Mouse (Mus musculus) natural killer cell, adult 2 months (primary cell): Measurements from ENCODE around the gene Specc1.

Source experiments
- DNase-seq, 2 experiments: peaks; one replicate each; pipeline ENCODE4 v3.0.0; 2022; ENCODE audit warnings: low spot score in 2 of 2

Specc1 gene

DNA sequence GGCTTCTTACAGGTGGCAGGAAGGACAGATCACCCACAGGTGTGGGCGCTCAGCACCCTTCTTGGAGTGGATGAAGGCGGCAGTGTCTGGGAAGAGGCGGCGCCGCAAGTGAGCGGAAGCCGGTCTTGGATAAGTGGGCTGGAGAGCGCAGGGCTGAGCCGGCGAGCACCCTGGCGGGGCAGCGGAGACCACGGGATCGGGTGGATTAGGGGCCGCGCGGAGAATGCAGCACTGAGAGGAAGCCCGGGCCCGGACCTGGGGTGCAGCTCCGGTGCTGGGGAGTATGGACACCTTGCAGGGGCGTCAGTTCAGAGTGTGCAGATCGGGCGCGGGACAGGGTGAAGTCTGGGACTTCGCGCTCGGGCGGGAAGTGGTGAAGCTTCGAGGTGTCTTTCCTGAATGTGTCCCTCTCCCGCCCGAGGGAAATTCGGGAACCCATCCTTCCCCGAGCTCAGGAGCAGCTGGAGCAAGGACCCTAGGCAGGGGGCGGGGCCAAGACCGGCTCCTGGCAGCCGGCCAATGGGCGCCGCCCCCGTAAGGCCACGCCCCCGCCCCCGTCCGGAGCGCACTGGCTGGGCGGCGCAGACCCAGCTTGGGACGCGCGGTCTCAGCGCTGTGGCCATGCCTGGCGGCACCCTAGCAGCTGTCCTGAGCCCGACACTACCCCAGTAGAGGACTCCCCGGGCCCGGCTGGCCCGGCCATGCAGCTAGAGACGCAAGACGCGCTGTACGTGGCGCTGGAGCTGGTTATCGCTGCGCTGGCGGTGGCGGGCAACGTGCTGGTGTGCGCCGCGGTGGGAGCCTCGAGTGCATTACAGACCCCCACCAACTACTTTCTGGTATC, 292.1 kb downstream of the Specc1 start, which contains the start of gene Adora2b:
Gene Adora2b (plus strand): TSS at position 584 of the 844 bp plus-strand sequence.
- peak; percentile 15 to 37 for DNase-seq

DNA sequence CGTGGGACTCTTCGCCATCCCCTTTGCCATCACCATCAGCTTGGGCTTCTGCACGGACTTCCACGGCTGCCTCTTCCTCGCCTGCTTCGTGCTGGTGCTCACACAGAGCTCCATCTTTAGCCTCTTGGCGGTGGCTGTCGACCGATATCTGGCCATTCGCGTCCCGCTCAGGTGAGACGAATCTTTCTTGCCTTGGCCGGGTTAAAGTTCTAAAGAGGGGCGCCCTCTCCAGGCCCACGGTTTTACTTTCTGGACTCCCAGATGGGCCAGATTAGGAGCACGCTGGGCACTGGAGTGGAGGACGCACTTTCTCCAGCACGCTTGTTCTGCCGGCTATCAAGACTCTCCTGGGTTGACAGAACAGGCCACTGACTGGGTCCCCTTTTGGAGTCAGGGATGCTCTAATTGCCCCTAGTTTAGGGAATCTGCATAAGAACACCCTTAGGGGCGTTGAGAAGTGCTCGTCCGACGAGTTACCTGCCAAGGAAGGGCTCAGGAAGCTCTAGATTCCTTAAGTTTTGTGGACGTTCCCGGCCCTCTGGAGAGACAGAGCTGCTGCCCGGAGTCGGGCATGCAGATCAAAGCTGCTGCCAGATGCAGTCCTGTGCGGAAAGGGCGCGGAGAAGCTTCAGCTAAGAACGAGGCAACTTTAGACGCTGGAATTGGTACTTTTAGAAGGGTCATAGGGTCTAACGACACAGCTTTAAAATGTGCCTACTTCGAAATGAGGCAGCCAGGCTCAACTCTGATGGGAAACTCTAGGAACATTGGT, 292.9 kb downstream of the Specc1 start:
- DNase-seq = peak in 1 of 2 experiments; percentile 13

DNA sequence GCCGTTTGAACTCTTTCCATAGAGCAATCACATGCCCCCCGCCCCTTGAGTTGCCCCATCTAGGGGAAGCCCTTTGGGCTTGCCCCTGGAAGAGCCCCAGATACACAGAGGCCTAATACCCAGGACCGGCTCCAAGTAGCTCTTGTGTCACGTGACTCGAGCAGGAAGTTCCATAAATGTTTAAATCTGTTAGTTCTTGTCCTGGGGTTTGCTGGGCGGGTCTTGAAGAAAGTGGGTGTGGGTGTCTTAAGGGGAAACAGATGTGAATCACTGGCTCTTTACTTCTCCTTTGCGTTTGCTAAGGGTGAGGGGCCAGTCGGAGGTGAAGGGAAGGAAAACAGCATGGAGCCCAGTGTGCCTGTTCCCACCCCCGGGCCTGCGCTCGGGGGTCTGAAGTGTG, 294.5 kb downstream of the Specc1 start:
- DNase-seq = no peak

DNA sequence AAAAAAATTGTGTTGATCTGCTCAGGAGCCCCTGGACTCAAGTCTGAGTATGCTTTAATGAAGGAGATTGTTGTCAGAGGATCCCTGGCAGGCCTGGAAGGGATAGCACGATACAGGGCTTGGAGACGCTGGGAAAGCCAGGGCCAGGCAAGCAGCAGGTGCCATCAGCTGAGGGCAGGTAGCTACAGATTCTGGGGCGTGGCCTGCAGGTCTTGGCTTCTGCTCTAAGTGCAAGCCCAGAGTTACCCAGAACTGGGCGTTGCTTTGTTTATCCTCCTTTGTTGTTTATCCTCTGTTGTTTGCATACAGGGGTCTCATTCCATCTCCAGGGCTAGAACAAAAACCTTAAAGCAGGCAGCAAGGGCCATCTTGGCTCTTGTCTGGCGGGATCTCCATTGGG, 296.8 kb downstream of the Specc1 start:
- no peak for DNase-seq

DNA sequence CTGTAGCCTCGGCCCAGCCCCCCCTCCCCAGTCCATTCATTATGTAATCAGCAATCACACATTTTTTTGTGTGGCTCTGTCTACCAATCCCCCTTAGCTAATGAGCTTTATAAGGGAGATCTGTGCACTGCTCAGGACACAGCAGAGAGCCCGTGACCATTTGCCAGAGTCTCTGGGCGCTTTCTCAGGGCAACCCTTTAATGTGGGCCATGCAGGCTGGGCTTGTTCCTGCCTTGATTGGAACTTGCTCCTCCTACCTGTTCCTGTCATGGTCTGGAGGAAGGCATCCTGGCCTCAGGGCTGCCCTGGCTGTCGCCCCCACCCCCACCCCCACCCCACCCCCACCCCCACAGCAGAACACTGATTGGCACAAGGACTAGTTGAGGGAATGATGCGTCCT, 302.7 kb downstream of the Specc1 start:
- no peak for DNase-seq

DNA sequence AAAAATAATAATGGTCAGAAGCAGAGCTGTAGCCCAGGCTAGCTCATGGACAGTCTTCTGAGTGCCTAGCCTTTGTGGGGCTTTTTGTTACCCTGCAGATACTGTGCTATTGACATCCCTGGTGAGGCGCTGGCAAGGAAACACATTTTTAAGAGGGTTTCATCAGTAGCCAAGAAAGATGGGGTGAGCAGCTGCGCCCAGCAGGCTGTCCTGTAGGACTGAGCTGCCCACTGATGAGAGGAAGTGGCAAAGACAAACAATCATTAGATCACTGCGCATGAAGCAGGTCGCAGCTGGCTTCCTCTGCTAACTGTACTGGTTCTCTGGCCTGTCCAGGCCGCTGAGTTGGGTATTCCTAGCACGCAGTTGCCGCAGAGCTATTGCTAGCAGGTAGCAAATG, 307.0 kb downstream of the Specc1 start:
- DNase-seq = no peak

DNA sequence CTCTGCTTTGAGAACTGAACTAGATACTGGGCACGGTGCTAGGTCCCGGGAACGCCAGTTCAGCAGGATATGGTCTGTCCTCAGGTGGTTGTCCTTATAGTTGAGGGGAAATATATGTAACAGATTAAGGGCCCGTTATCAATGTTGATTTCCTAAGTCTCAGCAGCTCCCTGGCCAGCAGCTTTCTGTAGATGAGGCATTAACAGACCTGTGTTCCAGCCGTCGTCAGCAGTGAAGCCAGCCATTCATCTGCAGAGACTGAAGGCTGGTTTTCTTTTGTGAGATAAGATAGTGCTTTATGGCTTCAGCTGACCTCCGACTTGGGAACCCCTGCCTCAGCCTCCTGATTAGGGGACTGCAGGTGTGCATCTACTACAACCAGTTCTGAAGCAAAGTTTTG, 307.5 kb downstream of the Specc1 start:
- no peak for DNase-seq

DNA sequence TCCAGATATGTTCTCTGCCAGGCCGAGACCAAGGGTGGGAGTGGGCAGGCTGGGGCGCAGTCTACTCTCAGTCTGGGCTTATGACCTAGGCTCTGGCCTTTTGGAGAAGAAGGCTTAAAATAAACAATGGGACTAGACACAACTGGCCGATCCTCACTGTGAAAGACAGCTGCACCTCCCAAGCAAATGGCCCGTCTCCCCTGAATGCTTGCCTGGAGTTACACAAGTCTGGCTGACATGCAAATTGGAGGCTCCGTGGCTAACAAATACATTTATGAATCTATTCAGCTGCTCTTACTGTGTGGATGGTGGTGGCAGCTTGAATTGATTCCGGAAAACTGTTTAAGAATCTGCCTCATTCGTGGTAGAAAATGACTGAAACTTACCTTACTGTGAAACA, 309.1 kb downstream of the Specc1 start:
- no peak for DNase-seq

DNA sequence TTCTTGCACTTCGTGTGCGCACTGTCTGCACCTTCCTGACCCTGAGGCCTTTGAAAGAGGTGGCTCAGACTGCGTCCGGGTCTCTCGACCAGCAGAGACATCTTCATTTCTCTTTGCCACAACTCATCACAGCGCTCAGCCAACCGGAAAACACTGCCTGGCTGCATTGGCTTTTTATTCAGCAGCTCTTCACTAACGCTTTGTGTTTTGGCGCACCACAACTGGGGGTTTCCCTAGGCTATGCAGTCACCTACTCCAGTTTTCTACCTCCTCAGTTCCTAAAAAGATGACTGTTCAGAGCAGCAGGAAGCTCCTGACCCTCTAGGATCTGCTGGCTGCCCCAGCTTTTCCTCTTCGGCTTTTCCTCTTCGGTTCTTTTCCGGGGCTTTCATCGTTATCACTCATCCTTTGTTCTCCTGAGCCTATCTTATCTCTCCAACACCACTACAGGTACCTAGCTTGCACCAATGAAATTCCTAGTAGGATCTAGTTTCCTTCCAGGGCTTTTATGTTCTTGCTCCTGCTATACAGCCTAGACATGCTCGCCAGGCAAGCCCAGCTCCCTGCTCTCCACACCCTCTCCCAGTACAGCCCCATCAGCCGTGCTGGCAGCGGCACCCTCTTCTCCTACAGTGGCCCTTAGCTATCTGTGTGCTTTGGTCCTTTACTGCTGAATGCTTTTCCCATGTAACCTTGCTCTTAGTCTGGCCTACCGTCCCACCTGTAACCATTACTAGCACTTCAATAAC, 310.1 kb downstream of the Specc1 start:
- DNase-seq = no peak

DNA sequence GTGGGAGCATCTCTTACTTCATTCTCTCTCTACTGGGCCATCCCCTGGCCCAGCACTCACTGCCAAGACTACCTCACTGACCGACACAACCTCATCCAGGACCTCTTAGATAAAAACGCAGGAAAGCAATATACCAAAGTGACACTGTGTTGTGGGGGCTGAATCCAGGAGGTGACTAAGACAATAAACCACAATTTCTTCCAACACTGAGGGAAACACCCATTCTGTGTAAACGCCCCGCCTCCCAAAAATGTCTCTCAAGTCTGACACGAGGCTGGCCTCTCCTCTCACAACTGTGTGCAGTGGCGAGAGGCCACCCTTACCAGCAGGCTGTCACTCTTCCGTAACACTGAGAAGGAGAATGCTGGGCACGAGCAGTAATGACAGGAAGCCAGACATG, 311.8 kb downstream of the Specc1 start:
- no peak for DNase-seq

DNA sequence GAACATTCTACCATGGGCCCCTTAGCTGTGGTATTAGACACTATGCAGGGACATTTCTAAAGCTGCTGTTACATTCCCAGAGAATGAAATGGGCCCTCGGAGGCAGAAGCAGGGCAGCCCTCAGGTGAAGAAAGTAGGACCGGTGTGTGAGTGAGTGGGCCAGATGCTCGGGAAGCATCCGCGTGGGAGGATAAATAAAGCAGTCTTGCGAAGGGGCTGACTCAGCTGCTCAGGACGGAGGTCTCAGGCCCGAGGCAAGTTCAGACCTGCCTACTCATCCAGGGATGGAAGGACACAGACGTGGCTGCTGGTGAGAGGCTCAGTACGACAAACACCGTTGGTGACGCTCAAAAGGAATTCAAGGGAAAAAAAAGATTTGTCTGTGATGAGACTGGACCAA, 312.5 kb downstream of the Specc1 start:
- no peak for DNase-seq

DNA sequence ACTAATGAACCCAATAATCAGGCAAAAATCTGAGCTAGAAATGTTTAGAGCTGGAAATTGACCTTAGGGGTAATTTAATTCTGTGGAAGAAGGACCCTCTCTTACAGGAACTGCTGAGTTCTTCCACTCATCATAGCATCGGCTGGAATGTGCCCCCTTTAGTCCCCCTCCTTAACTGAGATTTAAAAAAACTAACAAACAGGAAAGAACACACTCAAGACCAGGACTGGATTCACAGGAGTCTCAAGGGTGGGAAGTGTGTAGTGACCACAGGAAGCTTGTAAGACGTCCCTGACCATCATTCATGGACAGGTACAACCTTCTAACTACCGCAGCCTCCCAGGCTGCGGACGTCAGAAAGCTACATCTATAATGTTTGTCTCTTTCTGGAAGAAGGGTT, 314.3 kb downstream of the Specc1 start:
- no peak for DNase-seq
